In the genomic region with DNA sequence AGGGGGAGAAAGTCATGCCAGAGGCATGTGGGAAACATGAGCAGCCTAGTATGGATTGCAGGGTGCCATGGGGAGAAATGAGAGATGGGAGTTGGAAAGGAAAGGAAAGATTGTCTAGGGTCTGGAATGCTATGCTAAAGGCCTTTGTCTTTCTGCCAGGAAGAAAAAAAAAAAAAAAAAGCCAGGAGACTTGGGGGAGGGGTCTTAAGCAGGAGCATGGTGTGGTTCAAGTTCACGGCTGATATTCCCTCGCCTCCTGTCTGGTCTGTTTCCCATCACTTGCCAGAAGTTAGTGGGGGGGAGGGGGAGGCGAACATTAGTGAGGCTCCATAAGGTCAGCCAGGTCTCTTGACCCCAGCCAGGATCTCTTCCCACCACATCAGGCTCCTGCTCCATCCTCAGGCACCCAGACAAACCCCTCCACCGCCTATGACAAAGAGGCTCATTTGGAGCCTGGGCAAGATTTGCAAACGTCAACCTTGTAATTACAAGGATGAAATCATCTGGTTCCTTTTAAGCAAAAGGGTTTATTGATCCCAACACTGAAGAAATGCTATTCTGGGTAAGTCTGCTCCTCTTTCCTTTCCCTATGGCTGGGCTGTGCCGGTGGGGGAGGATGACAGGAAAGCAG, we compare ENCODE assay signal across 13 mouse cellular contexts. TPM values are rescaled to one million over a fixed set of nuclear protein-coding genes. Genes with fewer than 3 reads are reported as not detected.
DNase-seq lines count a peak whose midpoint lies in the region; ATAC-seq and TF ChIP-seq lines count a peak whose summit lies in the region.
"Had no signal": no experiment of that assay in that cellular context is flagged by ENCODE, and none has a peak within 500 bp of the region (broad histone marks: within the 10 kb centered on the region; RNA-seq: fewer than 3 reads in every experiment).

No protein-coding gene starts in this region.

- no peak overlapping the region for H3K9ac ChIP-seq in heart, embryonic 12.5 days
- no peak overlapping the region for H3K9ac ChIP-seq in midbrain, embryonic 11.5 days (ENCODE audit: low read length)
- H3K9ac ChIP-seq in midbrain, embryonic 13.5 days (replicated peaks): no peak overlapping the region
- no peak overlapping the region for H3K9ac ChIP-seq in stomach, embryonic 16.5 days (ENCODE audit: low read length)
- H3K9ac ChIP-seq: forebrain, postnatal 0 days had no signal

- DNase-seq in heart, adult 18-20 months: no peak
- peak; percentile 71 for DNase-seq in midbrain, embryonic 11.5 days (ENCODE audit: low spot score, missing footprints)
- DNase-seq in cerebellum, adult 2 months: no peak
- DNase-seq in cerebellum, adult 11-12 months: no peak
- DNase-seq: cerebellum, adult 18-20 months; forebrain, postnatal 0 days; heart, postnatal 36 days; lung, adult 18-20 months had no signal

- peaks cover 17% of the 10 kb centered on the region for H3K4me1 ChIP-seq in heart, embryonic 12.5 days (replicated peaks)
- H3K4me1 ChIP-seq in midbrain, embryonic 11.5 days (ENCODE audit: control insufficient read depth, insufficient read depth, low read length): no peaks in the 10 kb centered on the region
- no peaks in the 10 kb centered on the region for H3K4me1 ChIP-seq in midbrain, embryonic 13.5 days (replicated peaks)
- peaks cover 11% of the 10 kb centered on the region; the same call in 1 of the 2 replicates for H3K4me1 ChIP-seq in embryonic fibroblast, embryonic 13.5 days (ENCODE audit: control insufficient read depth, insufficient read depth, low read length)
- 0 out of 2 replicates have a peak, but pooled peaks cover 3% of the 10 kb centered on the region for H3K4me1 ChIP-seq in stomach, embryonic 16.5 days (ENCODE audit: control insufficient read depth, insufficient read depth, low read length)
- H3K4me1 ChIP-seq in cerebellum, adult 2 months (ENCODE audit: control insufficient read depth, insufficient read depth, low read length): no peaks in the 10 kb centered on the region

- TF ChIP-seq POLR2A in embryonic fibroblast, embryonic 13.5 days (IDR thresholded peaks at IDR 0.05; ENCODE audit: low read depth, low read length): no peak
- no peak for TF ChIP-seq POLR2A in cerebellum, adult 2 months (IDR thresholded peaks at IDR 0.05; ENCODE audit: borderline replicate concordance, insufficient read depth, low read length)

- peak; percentile 57 for ATAC-seq in heart, embryonic 12.5 days (ENCODE audit: insufficient number of reproducible peaks, low FRiP score)
- ATAC-seq in midbrain, embryonic 11.5 days (ENCODE audit: low FRiP score): no peak
- ATAC-seq in midbrain, embryonic 13.5 days: no peak
- ATAC-seq in stomach, embryonic 16.5 days (ENCODE audit: insufficient read depth, low FRiP score): peak; percentile 63; the same call in 1 of the 2 replicates
- ATAC-seq: forebrain, postnatal 0 days had no signal

- H3K9me3 ChIP-seq in heart, embryonic 12.5 days (replicated peaks): no peaks in the 10 kb centered on the region
- H3K9me3 ChIP-seq in midbrain, embryonic 11.5 days (ENCODE audit: control insufficient read depth, low read length): no peaks in the 10 kb centered on the region
- no peaks in the 10 kb centered on the region for H3K9me3 ChIP-seq in midbrain, embryonic 13.5 days
- no peaks in the 10 kb centered on the region for H3K9me3 ChIP-seq in stomach, embryonic 16.5 days (replicated peaks; ENCODE audit: control insufficient read depth, low read length)

- no peaks in the 10 kb centered on the region for H3K27me3 ChIP-seq in heart, embryonic 12.5 days (replicated peaks)
- H3K27me3 ChIP-seq in midbrain, embryonic 11.5 days (ENCODE audit: control insufficient read depth, insufficient read depth, low read length): no peaks in the 10 kb centered on the region
- H3K27me3 ChIP-seq in midbrain, embryonic 13.5 days: no peaks in the 10 kb centered on the region
- no peaks in the 10 kb centered on the region for H3K27me3 ChIP-seq in stomach, embryonic 16.5 days (ENCODE audit: control insufficient read depth, insufficient read depth, low read length)
- no peaks in the 10 kb centered on the region for H3K27me3 ChIP-seq in cerebellum, adult 2 months (ENCODE audit: control insufficient read depth, insufficient read depth, low read length)

- 12% methylated on average over 6 of the region's 6 CpGs for WGBS in heart, embryonic 12.5 days
- WGBS in midbrain, embryonic 11.5 days: 38% methylated on average over 6 of the region's 6 CpGs
- WGBS in midbrain, embryonic 13.5 days: 38% methylated on average over 6 of the region's 6 CpGs
- 29% methylated on average over 6 of the region's 6 CpGs for WGBS in stomach, embryonic 16.5 days
- 45% methylated on average over 6 of the region's 6 CpGs for WGBS in cerebellum, adult 2 months

- no peak for TF ChIP-seq CTCF in embryonic fibroblast, embryonic 13.5 days (IDR thresholded peaks at IDR 0.05; ENCODE audit: borderline replicate concordance, insufficient read depth, low read length)
- no peak for TF ChIP-seq CTCF in cerebellum, adult 2 months (IDR thresholded peaks at IDR 0.05; ENCODE audit: borderline replicate concordance, insufficient read depth, low read depth, low read length)

- H3K4me2 ChIP-seq in heart, embryonic 12.5 days: no peak overlapping the region
- H3K4me2 ChIP-seq in midbrain, embryonic 11.5 days: no peak overlapping the region
- no peak overlapping the region for H3K4me2 ChIP-seq in midbrain, embryonic 13.5 days (replicated peaks)
- H3K4me2 ChIP-seq in stomach, embryonic 16.5 days (ENCODE audit: low read depth, low read length): no peak overlapping the region

- H3K36me3 ChIP-seq in heart, embryonic 12.5 days: no peaks in the 10 kb centered on the region
- H3K36me3 ChIP-seq in midbrain, embryonic 11.5 days (ENCODE audit: control insufficient read depth, insufficient read depth, low read length): no peaks in the 10 kb centered on the region
- H3K36me3 ChIP-seq in midbrain, embryonic 13.5 days: no peaks in the 10 kb centered on the region
- no peaks in the 10 kb centered on the region for H3K36me3 ChIP-seq in stomach, embryonic 16.5 days (ENCODE audit: control insufficient read depth, insufficient read depth, low read length)

- H3K4me3 ChIP-seq in heart, embryonic 12.5 days: no peak overlapping the region
- no peak overlapping the region for H3K4me3 ChIP-seq in midbrain, embryonic 11.5 days (ENCODE audit: low read depth, low read length)
- H3K4me3 ChIP-seq in midbrain, embryonic 13.5 days (replicated peaks): no peak overlapping the region
- no peak overlapping the region for H3K4me3 ChIP-seq in embryonic fibroblast, embryonic 13.5 days (ENCODE audit: insufficient read depth, low read length)
- no peak overlapping the region for H3K4me3 ChIP-seq in stomach, embryonic 16.5 days (replicated peaks; ENCODE audit: low read length)
- H3K4me3 ChIP-seq in cerebellum, adult 2 months (replicated peaks; ENCODE audit: insufficient read depth, low read depth, low read length): no peak overlapping the region
- H3K4me3 ChIP-seq: layer of hippocampus, adult 2 months had no signal

- peak overlapping the region; percentile 66 for H3K27ac ChIP-seq in heart, embryonic 12.5 days (ENCODE audit: poor library complexity, severe bottlenecking)
- no peak overlapping the region for H3K27ac ChIP-seq in midbrain, embryonic 11.5 days (ENCODE audit: low read depth, low read length)
- no peak overlapping the region for H3K27ac ChIP-seq in midbrain, embryonic 13.5 days
- H3K27ac ChIP-seq in embryonic fibroblast, embryonic 13.5 days (ENCODE audit: insufficient read depth, low read length): peak overlapping the region; percentile 89
- H3K27ac ChIP-seq in stomach, embryonic 16.5 days (ENCODE audit: low read length): no peak overlapping the region
- no peak overlapping the region for H3K27ac ChIP-seq in cerebellum, adult 2 months (ENCODE audit: insufficient read depth, low read length)
- H3K27ac ChIP-seq: layer of hippocampus, adult 2 months had no signal

RNA-seq across cellular contexts. Expression of a gene that starts 6.1 kb away (rescaled TPM):
- polyA plus RNA-seq in heart, embryonic 12.5 days (2016; fragmentation: Nextera tagmentation; extraction: Ambion mirVana): 65.3 and 67.9 TPM in 2 replicates
- 10 to 100 TPM; 19.6 to 21.7 TPM for total RNA-seq in heart, adult 18-20 months (2021)
- polyA plus RNA-seq in midbrain, embryonic 11.5 days (2014; fragmentation: Nextera tagmentation; extraction: Ambion mirVana): 49.8 and 60.2 TPM in 2 replicates
- polyA plus RNA-seq in midbrain, embryonic 13.5 days (2015; fragmentation: Nextera tagmentation; extraction: Ambion mirVana): 23.2 and 25.3 TPM in 2 replicates
- 111 and 145 TPM in 2 replicates for polyA plus RNA-seq in embryonic fibroblast, embryonic 13.5 days (2011; ENCODE audit: insufficient read length, low read depth, missing spikeins)
- 41.8 and 46.1 TPM in 2 replicates for polyA plus RNA-seq in stomach, embryonic 16.5 days (2015; fragmentation: Nextera tagmentation; extraction: Ambion mirVana)
- 14.5 and 15.1 TPM in 2 replicates for polyA plus RNA-seq in cerebellum, adult 2 months (2012; rRNA removed)

RNA-seq across cellular contexts. Expression of a gene that starts 32.8 kb away (rescaled TPM):
- polyA plus RNA-seq in heart, embryonic 12.5 days (2016; fragmentation: Nextera tagmentation; extraction: Ambion mirVana): not detected in 2 replicates
- total RNA-seq in heart, adult 18-20 months (2021): not detected
- polyA plus RNA-seq in midbrain, embryonic 11.5 days (2014; fragmentation: Nextera tagmentation; extraction: Ambion mirVana): not detected in 2 replicates
- polyA plus RNA-seq in midbrain, embryonic 13.5 days (2015; fragmentation: Nextera tagmentation; extraction: Ambion mirVana): not detected in 2 replicates
- not detected in 2 replicates for polyA plus RNA-seq in embryonic fibroblast, embryonic 13.5 days (2011; ENCODE audit: insufficient read length, low read depth, missing spikeins)
- polyA plus RNA-seq in stomach, embryonic 16.5 days (2015; fragmentation: Nextera tagmentation; extraction: Ambion mirVana): not detected in 2 replicates
- polyA plus RNA-seq in cerebellum, adult 2 months (2012; rRNA removed): 0.07 TPM in 1 of 2 replicates, not detected in the other
- total RNA-seq: heart, postnatal 36 days; layer of hippocampus, adult 2 months had no signal
- polyA plus RNA-seq: forebrain, postnatal 0 days had no signal

Comparison
In these comparisons a context has a peak if more than half of its experiments do, and no peak if none do; other contexts are left out.
1. ATAC-seq: peak in heart, embryonic 12.5 days (single experiment) and stomach, embryonic 16.5 days (single experiment); none in midbrain, embryonic 11.5 days (single experiment) and midbrain, embryonic 13.5 days (single experiment).
2. H3K27ac ChIP-seq: peak in heart, embryonic 12.5 days (single experiment) and embryonic fibroblast, embryonic 13.5 days (single experiment); none in midbrain, embryonic 11.5 days (single experiment), midbrain, embryonic 13.5 days (single experiment), stomach, embryonic 16.5 days (single experiment) and cerebellum, adult 2 months (single experiment).